Mouse (Mus musculus): Measurements from ENCODE around the gene Slc7a9. TPM values are rescaled to one million over a fixed set of nuclear protein-coding genes. Genes with fewer than 3 reads are reported as not detected.

The Slc7a9 gene
- polyA plus RNA-seq, 1 experiment from 2014 or later = 1.8 TPM

Other genes with a start within 250 kb of the Slc7a9 start
- 0.40 and 0.50 TPM in 2 replicates for gene Lrp3, start 233.3 kb upstream of the Slc7a9 start, polyA plus RNA-seq (2015; fragmentation: Nextera tagmentation; extraction: Ambion mirVana)
- gene Gpatch1, start 130.4 kb upstream of the Slc7a9 start, polyA plus RNA-seq (2015; fragmentation: Nextera tagmentation; extraction: Ambion mirVana) = 5.6 and 5.7 TPM in 2 replicates
- 5.0 and 6.6 TPM in 2 replicates for gene Rhpn2, start 114.6 kb upstream of the Slc7a9 start, polyA plus RNA-seq (2015; fragmentation: Nextera tagmentation; extraction: Ambion mirVana)
- gene Faap24, start 52.0 kb upstream of the Slc7a9 start, polyA plus RNA-seq (2015; fragmentation: Nextera tagmentation; extraction: Ambion mirVana) = 18.5 and 19.7 TPM in 2 replicates
- gene Cep89, start 51.8 kb upstream of the Slc7a9 start, polyA plus RNA-seq (2015; fragmentation: Nextera tagmentation; extraction: Ambion mirVana) = 19.1 and 19.4 TPM in 2 replicates
- 0.20 TPM in 1 of 2 replicates, not detected in the other for gene Tdrd12, start 88.9 kb downstream of the Slc7a9 start, polyA plus RNA-seq (2015; fragmentation: Nextera tagmentation; extraction: Ambion mirVana)
- gene Nudt19, start 107.5 kb downstream of the Slc7a9 start, polyA plus RNA-seq (2015; fragmentation: Nextera tagmentation; extraction: Ambion mirVana) = 67.2 and 69.0 TPM in 2 replicates
- gene Rgs9bp, start 136.8 kb downstream of the Slc7a9 start, polyA plus RNA-seq (2015; fragmentation: Nextera tagmentation; extraction: Ambion mirVana) = 0.03 TPM in 2 replicates
- gene Ankrd27, start 137.4 kb downstream of the Slc7a9 start, polyA plus RNA-seq (2015; fragmentation: Nextera tagmentation; extraction: Ambion mirVana) = 20.7 and 22.6 TPM in 2 replicates
- 99.7 and 102 TPM in 2 replicates for gene Pdcd5, start 198.7 kb downstream of the Slc7a9 start, polyA plus RNA-seq (2015; fragmentation: Nextera tagmentation; extraction: Ambion mirVana)

All from liver, embryonic 15.5 days (tissue).